Mouse (Mus musculus): ENCODE data around the gene 9430097D07Rik.

DNA sequence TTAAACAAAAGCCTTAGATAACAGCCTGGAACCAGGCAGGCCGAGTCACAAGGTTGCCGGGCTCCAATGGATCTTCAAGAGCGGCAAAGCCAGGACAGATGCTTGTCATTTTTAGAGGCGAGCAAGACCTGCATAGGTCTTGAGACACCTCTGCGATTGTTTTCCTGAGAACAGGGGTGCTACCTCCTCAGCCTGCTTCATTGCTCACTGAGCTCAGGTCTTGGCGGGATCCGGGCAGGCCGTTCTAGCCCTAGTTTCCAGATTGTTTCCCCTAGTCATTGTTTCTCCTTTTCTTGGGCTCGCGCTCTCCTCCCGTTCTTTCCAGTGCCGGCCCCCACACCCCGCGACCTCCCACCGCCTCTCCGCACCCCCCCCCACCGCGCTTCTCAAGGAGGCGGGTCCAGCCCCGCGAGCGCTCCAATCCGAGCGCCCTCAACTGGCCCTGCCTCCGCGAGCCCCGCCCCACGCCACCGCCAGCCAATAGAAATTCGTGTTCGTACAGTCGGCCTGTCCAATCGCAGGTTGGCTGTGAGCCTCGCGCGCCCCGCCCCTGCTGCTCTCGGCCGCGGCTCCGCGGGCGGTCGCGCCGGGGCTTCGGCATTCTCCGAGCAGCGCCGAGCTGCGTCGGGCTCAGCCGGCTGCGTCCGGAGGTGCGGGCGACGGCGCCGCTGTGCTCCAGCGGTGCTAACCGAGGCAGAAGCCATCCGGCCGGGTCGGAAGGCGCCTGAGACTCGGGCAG is 40.6 kb downstream of the 9430097D07Rik start, which contains the start of gene Fam102a:
- TF ChIP-seq ZNF384 (IDR thresholded peaks at IDR 0.05; ENCODE audit: low read depth, low read length) = no peak
- 0 out of 2 replicates have a peak, but pooled peaks have one; percentile 40 for TF ChIP-seq HCFC1 (IDR thresholded peaks at IDR 0.05; ENCODE audit: borderline replicate concordance, insufficient read depth, low read length)
- no peak for TF ChIP-seq CHD2 (IDR thresholded peaks at IDR 0.05; ENCODE audit: low read depth, low read length)
- TF ChIP-seq MAFK (IDR thresholded peaks at IDR 0.05; ENCODE audit: insufficient read depth, low read depth, low read length) = no peak
